Mouse (Mus musculus) liver, embryonic 14.5 days (tissue): ENCODE data around the gene Fgfr2. TPM values are rescaled to one million over a fixed set of nuclear protein-coding genes. Genes with fewer than 3 reads are reported as not detected.

Experiments
- ATAC-seq: fragments of 200-750 bp; cut with Nextera tagmentation; 2 replicates; pipeline ENCODE4 v1.8.0; 2017; ENCODE audit warnings: moderate number of reproducible peaks, mild to moderate bottlenecking, moderate library complexity; ENCODE audit not compliant: insufficient read depth
- DNase-seq, 3 experiments: peaks; one replicate each; pipeline ENCODE4 v3.0.0-alpha.2; 2012 to 2013; ENCODE audit warnings: low read depth in 3 of 3, low spot score in 3 of 3
- H3K27ac ChIP-seq: fragments of 300-500 bp; sonication (generic); 2 replicates; pipeline ENCODE4 v1.5.1; 2014; ENCODE audit warnings: moderate library complexity, mild to moderate bottlenecking, control low read depth, inconsistent platforms
- H3K27me3 ChIP-seq: fragments of 300-500 bp; sonication (generic); 2 replicates; pipeline ENCODE4 v1.6.1; 2014; ENCODE audit warnings: mild to moderate bottlenecking, low read length, moderate library complexity; ENCODE audit not compliant: control insufficient read depth, insufficient read depth
- H3K36me3 ChIP-seq: fragments of 300-500 bp; sonication (generic); replicated peaks from 2 replicates; pipeline ENCODE4 v1.6.1; 2014; ENCODE audit warnings: low read depth; ENCODE audit not compliant: control insufficient read depth, insufficient read depth
- H3K4me1 ChIP-seq, 2 experiments: fragments of 200-500 bp in 1 of 2; fragments of 300-500 bp in 1 of 2; sonication (generic) in 1 of 2; replicated peaks; 2 replicates each; pipeline ENCODE4 v1.6.1; 2012 to 2014; ENCODE audit warnings: antibody characterized with exemption in 1 of 2, inconsistent platforms in 1 of 2, low read length in 1 of 2; ENCODE audit not compliant: control insufficient read depth in 2 of 2, insufficient read depth in 2 of 2
- H3K4me2 ChIP-seq: fragments of 300-500 bp; sonication (generic); 2 replicates; pipeline ENCODE4 v1.6.1; 2014; ENCODE audit warnings: low read depth, mild to moderate bottlenecking, control low read depth, moderate library complexity
- H3K4me3 ChIP-seq, 2 experiments: fragments of 200-500 bp in 1 of 2; fragments of 300-500 bp in 1 of 2; sonication (generic) in 1 of 2; 2 replicates each; pipeline ENCODE4 v1.5.1; 2012 to 2014; ENCODE audit warnings: low read depth in 2 of 2, low read length in 2 of 2, mild to moderate bottlenecking in 2 of 2, control low read depth in 1 of 2, inconsistent platforms in 1 of 2, moderate library complexity in 1 of 2; ENCODE audit not compliant: insufficient read depth in 1 of 2
- H3K9ac ChIP-seq: fragments of 300-500 bp; sonication (generic); replicated peaks from 2 replicates; pipeline ENCODE4 v1.6.1; 2014; ENCODE audit warnings: mild to moderate bottlenecking, control low read depth, moderate library complexity
- H3K9me3 ChIP-seq: fragments of 300-500 bp; sonication (generic); 2 replicates; pipeline ENCODE4 v1.6.1; 2016; ENCODE audit warnings: low read length, mixed read lengths; ENCODE audit not compliant: control insufficient read depth
- CTCF ChIP-seq: IDR thresholded peaks from 2 replicates; pipeline ENCODE4 v1.5.1; 2016; ENCODE audit warnings: antibody characterized with exemption, low read depth, control low read depth
- EP300 ChIP-seq: IDR thresholded peaks from 2 replicates; pipeline ENCODE4 v1.6.1; 2016; ENCODE audit warnings: antibody characterized with exemption, low read depth
- WGBS: fragments of 180-500 bp; shearing (Covaris S2); extraction: QIAGEN DNeasy Blood & Tissue Kit; methylation state at CpG from one replicate; pipeline ENCODE4 v1.1.7; 2014; ENCODE audit not compliant: insufficient replicate concordance; 5-methylcytosine and 5-hydroxymethylcytosine counted together
- polyA plus RNA-seq, 2 experiments: library from polyadenylated mRNA; depleted of rRNA in 1 of 2; stranded (reverse) in 1 of 2; unstranded in 1 of 2; fragments of >200 nt; fragmentation: Nextera tagmentation in 1 of 2; extraction: Ambion mirVana in 1 of 2; gene quantifications; 2 replicates each; pipeline versions ENCODE4 v1.2.1 to v1.2.3; 2012 to 2014

Fgfr2 gene
- polyA plus RNA-seq, 2 experiments: 7.9 to 8.8 TPM

GRCm38 (mm10) chr7:132687897-132688296 is 435.3 kb downstream of the Fgfr2 start:
- Histone ChIP-seq H3K4me3 (no peak overlapping the region), H3K9ac (no peak overlapping the region), H3K36me3 (no peaks in the 10 kb centered on the region), H3K27me3 (no peaks in the 10 kb centered on the region), H3K4me1 (peaks cover 0 to 14% of the 10 kb centered on the region in 2 experiments; a peak in 3 of 4 replicates), H3K27ac (no peak overlapping the region), H3K9me3 (no peaks in the 10 kb centered on the region), H3K4me2 (no peak overlapping the region)
- 40% methylated on average over 2 of the region's 2 CpGs for WGBS
- ATAC-seq (no peak), DNase-seq (no peak)
- TF ChIP-seq CTCF: no peak
- TF ChIP-seq EP300: no peak

GRCm38 (mm10) chr7:132686515-132686914 is 436.6 kb downstream of the Fgfr2 start:
- 8% methylated on average over 3 of the region's 3 CpGs for WGBS
- Histone ChIP-seq H3K9me3 (no peaks in the 10 kb centered on the region), H3K9ac (no peak overlapping the region), H3K36me3 (no peaks in the 10 kb centered on the region), H3K27me3 (no peaks in the 10 kb centered on the region), H3K4me2 (no peak overlapping the region), H3K27ac (no peak overlapping the region), H3K4me3 (no peak overlapping the region), H3K4me1 (peaks cover 0 to 14% of the 10 kb centered on the region in 2 experiments; a peak in 3 of 4 replicates)
- ATAC-seq: peak; percentile 67
- peak; percentile 10 to 22 (median 22) for DNase-seq
- TF ChIP-seq EP300: peak; percentile 21; the same call in 1 of the 2 replicates
- no peak for TF ChIP-seq CTCF

- Histone ChIP-seq H3K4me3 (no peak overlapping the region), H3K9ac (no peak overlapping the region), H3K27me3 (no peaks in the 10 kb centered on the region), H3K4me1 (peaks cover 0 to 19% of the 10 kb centered on the region in 2 experiments; a peak in 3 of 4 replicates), H3K36me3 (no peaks in the 10 kb centered on the region), H3K4me2 (no peak overlapping the region), H3K9me3 (no peaks in the 10 kb centered on the region), H3K27ac (no peak overlapping the region)
- WGBS: 81% methylated on average over 4 of the region's 4 CpGs
- TF ChIP-seq CTCF: no peak
- TF ChIP-seq EP300: no peak
- DNase-seq (no peak), ATAC-seq (no peak)
Measured at GRCm38 (mm10) chr7:132683923-132684322, 439.2 kb downstream of the Fgfr2 start.

GRCm38 (mm10) chr7:132682901-132683300 is 440.2 kb downstream of the Fgfr2 start:
- ATAC-seq: no peak
- no peak overlapping the region for H3K27ac ChIP-seq
- H3K4me2 ChIP-seq: no peak overlapping the region
- H3K4me1 ChIP-seq: peaks cover 0 to 16% of the 10 kb centered on the region in 2 experiments; a peak in 3 of 4 replicates
- 63% methylated on average over 3 of the region's 3 CpGs for WGBS
- H3K27me3 ChIP-seq: no peaks in the 10 kb centered on the region
- H3K4me3 ChIP-seq: no peak overlapping the region
- H3K36me3 ChIP-seq: no peaks in the 10 kb centered on the region
- no peaks in the 10 kb centered on the region for H3K9me3 ChIP-seq
- no peak for DNase-seq
- no peak for TF ChIP-seq CTCF
- TF ChIP-seq EP300: no peak
- no peak overlapping the region for H3K9ac ChIP-seq

- Histone ChIP-seq H3K27me3 (no peaks in the 10 kb centered on the region), H3K4me3 (no peak overlapping the region), H3K36me3 (no peaks in the 10 kb centered on the region), H3K9ac (no peak overlapping the region), H3K4me1 (peaks cover 0 to 14% of the 10 kb centered on the region in 2 experiments; a peak in 3 of 4 replicates), H3K4me2 (no peak overlapping the region), H3K27ac (no peak overlapping the region), H3K9me3 (no peaks in the 10 kb centered on the region)
- DNase-seq: no peak
- 83% methylated on average over 3 of the region's 3 CpGs for WGBS
- no peak for ATAC-seq
- TF ChIP-seq EP300 (no peak), CTCF (no peak)
Measured at GRCm38 (mm10) chr7:132682336-132682735, 440.8 kb downstream of the Fgfr2 start.
